14 mouse cellular contexts compared by ENCODE assay signal in the genomic region with DNA sequence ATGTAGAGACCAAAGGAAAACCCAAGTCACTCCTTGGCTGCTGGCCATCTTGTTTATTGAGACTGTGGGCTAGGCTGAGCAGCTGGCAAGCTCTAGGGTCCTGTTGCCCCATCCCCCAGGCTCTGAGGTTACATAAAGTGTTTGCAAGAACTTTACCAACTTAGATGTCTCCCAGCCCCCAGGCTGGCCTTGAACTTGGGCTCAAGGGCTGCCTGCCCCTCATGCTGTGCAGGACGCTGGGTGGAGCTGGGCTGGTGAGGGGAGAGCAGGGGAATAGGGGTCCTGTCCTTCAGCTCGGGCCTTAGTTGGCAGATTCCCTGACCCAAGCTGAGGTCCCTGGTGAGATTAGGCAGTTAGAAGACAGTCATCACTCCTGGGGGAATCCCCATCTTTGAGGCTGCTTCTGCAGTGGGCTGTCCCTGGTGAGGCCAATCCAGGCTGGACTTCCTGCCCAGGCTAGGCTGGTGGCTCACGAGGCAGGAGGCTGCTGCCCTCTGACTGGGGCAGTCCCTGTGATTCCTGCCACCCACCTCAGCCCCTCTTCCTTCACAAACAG. TPM values are rescaled to one million over a fixed set of nuclear protein-coding genes. Genes with fewer than 3 reads are reported as not detected.
A peak's percentile ranks its signal among the peaks of the same experiment; 100 is the strongest.
DNase-seq lines count a peak whose midpoint lies in the region; ATAC-seq lines count a peak whose summit lies in the region.
"Had no signal": no experiment of that assay in that cellular context is flagged by ENCODE, and none has a peak within 500 bp of the region (broad histone marks: within the 10 kb centered on the region; RNA-seq: fewer than 3 reads in every experiment).

No protein-coding gene starts in this region.

- H3K9ac ChIP-seq in hindbrain, embryonic 11.5 days (ENCODE audit: low read depth, low read length): no peak overlapping the region
- no peak overlapping the region for H3K9ac ChIP-seq in neural tube, embryonic 15.5 days (replicated peaks)

- no peak overlapping the region for H3K4me3 ChIP-seq in hindbrain, embryonic 10.5 days
- no peak overlapping the region for H3K4me3 ChIP-seq in hindbrain, embryonic 11.5 days (ENCODE audit: low read depth, low read length)
- no peak overlapping the region for H3K4me3 ChIP-seq in neural tube, embryonic 15.5 days (replicated peaks)
- H3K4me3 ChIP-seq: myocyte had no signal

- H3K4me2 ChIP-seq in hindbrain, embryonic 11.5 days (replicated peaks; ENCODE audit: low read depth, low read length): no peak overlapping the region
- no peak overlapping the region for H3K4me2 ChIP-seq in neural tube, embryonic 15.5 days

- 65% methylated on average over 3 of the region's 3 CpGs for WGBS in hindbrain, embryonic 10.5 days
- WGBS in hindbrain, embryonic 11.5 days: 72% methylated on average over 3 of the region's 3 CpGs
- WGBS in neural tube, embryonic 15.5 days: 56% methylated on average over 3 of the region's 3 CpGs

- ATAC-seq in hindbrain, embryonic 11.5 days (ENCODE audit: low FRiP score): no peak
- peak; percentile 36; the same call in 1 of the 2 replicates for ATAC-seq in granulocyte monocyte progenitor cell, adult 5-6 weeks (replicated peaks; ENCODE audit: poor library complexity, severe bottlenecking)
- ATAC-seq in neural tube, embryonic 15.5 days (ENCODE audit: low FRiP score): no peak

- H3K27me3 ChIP-seq in hindbrain, embryonic 10.5 days (ENCODE audit: insufficient read depth, poor library complexity, severe bottlenecking): no peaks in the 10 kb centered on the region
- H3K27me3 ChIP-seq in hindbrain, embryonic 11.5 days (ENCODE audit: control insufficient read depth, insufficient read depth, low read length): no peaks in the 10 kb centered on the region
- no peaks in the 10 kb centered on the region for H3K27me3 ChIP-seq in neural tube, embryonic 15.5 days (replicated peaks)

- no peak for DNase-seq in hindbrain, embryonic 10.5 days (ENCODE audit: low spot score)
- no peak for DNase-seq in hindbrain, embryonic 11.5 days (ENCODE audit: low spot score)
- peak; percentile 51 for DNase-seq in testis, postnatal 10 days (ENCODE audit: low spot score)
- DNase-seq in testis, postnatal 14 days (ENCODE audit: low spot score): no peak
- no peak for DNase-seq in cerebellum, postnatal 36 days
- DNase-seq in left cerebral cortex, adult 9 months (ENCODE audit: low spot score in 2 of 2): no peak
- DNase-seq: kidney, adult 2 months; right cerebral cortex, postnatal 25 days; thymus, adult 2 months had no signal

- H3K9me3 ChIP-seq in hindbrain, embryonic 10.5 days: 0 out of 2 replicates have a peak, but pooled peaks cover 5% of the 10 kb centered on the region
- H3K9me3 ChIP-seq in hindbrain, embryonic 11.5 days (ENCODE audit: control insufficient read depth, low read length): no peaks in the 10 kb centered on the region
- H3K9me3 ChIP-seq in neural tube, embryonic 15.5 days (replicated peaks): no peaks in the 10 kb centered on the region

- H3K4me1 ChIP-seq in hindbrain, embryonic 10.5 days (replicated peaks): peaks cover 45% of the 10 kb centered on the region
- no peaks in the 10 kb centered on the region for H3K4me1 ChIP-seq in hindbrain, embryonic 11.5 days (replicated peaks; ENCODE audit: control insufficient read depth, insufficient read depth, low read length)
- H3K4me1 ChIP-seq in neural tube, embryonic 15.5 days: peaks cover 16% of the 10 kb centered on the region

- no peaks in the 10 kb centered on the region for H3K36me3 ChIP-seq in hindbrain, embryonic 10.5 days
- no peaks in the 10 kb centered on the region for H3K36me3 ChIP-seq in hindbrain, embryonic 11.5 days (ENCODE audit: control insufficient read depth, insufficient read depth, low read length)
- no peaks in the 10 kb centered on the region for H3K36me3 ChIP-seq in neural tube, embryonic 15.5 days

- H3K27ac ChIP-seq in hindbrain, embryonic 10.5 days: peak overlapping the region; percentile 50; the same call in 1 of the 2 replicates
- H3K27ac ChIP-seq in hindbrain, embryonic 11.5 days (ENCODE audit: low read depth, low read length): no peak overlapping the region
- H3K27ac ChIP-seq in neural tube, embryonic 15.5 days (replicated peaks): no peak overlapping the region

RNA-seq across cellular contexts. Expression of a gene that starts 37.3 kb away (rescaled TPM):
- 9.8 and 11.8 TPM in 2 replicates for polyA plus RNA-seq in hindbrain, embryonic 10.5 days (2016; fragmentation: Nextera tagmentation; extraction: Ambion mirVana)
- polyA plus RNA-seq in hindbrain, embryonic 11.5 days (2014; fragmentation: Nextera tagmentation; extraction: Ambion mirVana): 13.8 and 14.6 TPM in 2 replicates
- total RNA-seq in granulocyte monocyte progenitor cell, adult 5-6 weeks (2014; fragmentation: Nextera tagmentation): 20.1 and 21.5 TPM in 2 replicates
- total RNA-seq in granulocyte monocyte progenitor cell, adult 5-6 weeks (2017): 25.6 and 27.6 TPM in 2 replicates
- 9.0 and 11.1 TPM in 2 replicates for polyA plus RNA-seq in neural tube, embryonic 15.5 days (2015; fragmentation: Nextera tagmentation; extraction: Ambion mirVana)

RNA-seq across cellular contexts. Expression of a gene that starts 47.6 kb away (rescaled TPM):
- polyA plus RNA-seq in hindbrain, embryonic 10.5 days (2016; fragmentation: Nextera tagmentation; extraction: Ambion mirVana): 7.1 and 8.6 TPM in 2 replicates
- polyA plus RNA-seq in hindbrain, embryonic 11.5 days (2014; fragmentation: Nextera tagmentation; extraction: Ambion mirVana): 6.6 and 7.2 TPM in 2 replicates
- 0.30 and 1.5 TPM in 2 replicates for total RNA-seq in granulocyte monocyte progenitor cell, adult 5-6 weeks (2014; fragmentation: Nextera tagmentation)
- total RNA-seq in granulocyte monocyte progenitor cell, adult 5-6 weeks (2017): 0.09 and 0.46 TPM in 2 replicates
- polyA plus RNA-seq in neural tube, embryonic 15.5 days (2015; fragmentation: Nextera tagmentation; extraction: Ambion mirVana): 22.8 and 24.9 TPM in 2 replicates

RNA-seq across cellular contexts. Expression of a gene that starts 49.1 kb away (rescaled TPM):
- 65.8 and 78.4 TPM in 2 replicates for polyA plus RNA-seq in hindbrain, embryonic 10.5 days (2016; fragmentation: Nextera tagmentation; extraction: Ambion mirVana)
- 14.6 and 19.0 TPM in 2 replicates for polyA plus RNA-seq in hindbrain, embryonic 11.5 days (2014; fragmentation: Nextera tagmentation; extraction: Ambion mirVana)
- total RNA-seq in granulocyte monocyte progenitor cell, adult 5-6 weeks (2014; fragmentation: Nextera tagmentation): 24.9 and 35.1 TPM in 2 replicates
- total RNA-seq in granulocyte monocyte progenitor cell, adult 5-6 weeks (2017): 56.2 and 62.8 TPM in 2 replicates
- 39.0 and 39.9 TPM in 2 replicates for polyA plus RNA-seq in neural tube, embryonic 15.5 days (2015; fragmentation: Nextera tagmentation; extraction: Ambion mirVana)

RNA-seq across cellular contexts. Expression of a gene that starts 58.3 kb away (rescaled TPM):
- polyA plus RNA-seq in hindbrain, embryonic 10.5 days (2016; fragmentation: Nextera tagmentation; extraction: Ambion mirVana): 4.6 and 9.8 TPM in 2 replicates
- polyA plus RNA-seq in hindbrain, embryonic 11.5 days (2014; fragmentation: Nextera tagmentation; extraction: Ambion mirVana): 3.4 and 5.8 TPM in 2 replicates
- not detected in 2 replicates for total RNA-seq in granulocyte monocyte progenitor cell, adult 5-6 weeks (2014; fragmentation: Nextera tagmentation)
- not detected in 2 replicates for total RNA-seq in granulocyte monocyte progenitor cell, adult 5-6 weeks (2017)
- polyA plus RNA-seq in neural tube, embryonic 15.5 days (2015; fragmentation: Nextera tagmentation; extraction: Ambion mirVana): 55.3 and 69.4 TPM in 2 replicates
- total RNA-seq: MEL had no signal
- polyA plus RNA-seq: gonadal fat pad, adult 2 months had no signal
